Mouse (Mus musculus): ENCODE results near the gene Ercc6. TPM values are rescaled to one million over a fixed set of nuclear protein-coding genes. Genes with fewer than 3 reads are reported as not detected.

Ercc6 gene
- polyA plus RNA-seq, 1 experiment from 2014 or later: 9.9 TPM

DNA sequence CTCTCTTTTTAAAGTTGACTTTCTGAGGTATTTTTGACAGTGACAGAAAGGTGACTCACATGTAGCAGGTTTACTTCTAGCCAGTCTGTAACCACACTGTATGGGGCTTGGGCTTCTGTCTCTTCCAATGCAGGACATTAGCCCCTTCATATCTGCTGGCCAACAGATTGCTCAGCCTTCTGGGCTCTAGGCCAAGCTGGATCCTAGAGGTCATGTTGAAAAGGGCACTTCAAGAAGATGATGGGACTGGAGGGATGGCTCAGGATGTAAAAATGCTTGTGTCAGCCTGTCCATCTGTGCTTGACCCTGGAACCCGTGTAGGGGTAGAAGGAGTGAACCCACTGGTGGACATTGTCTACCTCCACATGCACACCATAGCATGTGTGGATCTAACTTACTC is 24.8 kb downstream of the Ercc6 start:
- H3K4me1 ChIP-seq (ENCODE audit: control insufficient read depth, insufficient read depth, low read length): peaks cover 9% of the 10 kb centered on the region; the same call in 1 of the 2 replicates
- WGBS: 95% methylated on average over 1 of the region's 1 CpGs
- H3K9me3 ChIP-seq (replicated peaks; ENCODE audit: control insufficient read depth, low read length): no peaks in the 10 kb centered on the region
- no peak overlapping the region for H3K4me2 ChIP-seq (ENCODE audit: low read depth, low read length)
- H3K4me3 ChIP-seq (ENCODE audit: low read length): no peak overlapping the region
- ATAC-seq (replicated peaks; ENCODE audit: extremely low read depth, insufficient read depth, low FRiP score): no peak
- H3K27me3 ChIP-seq (ENCODE audit: control insufficient read depth, insufficient read depth, low read length): no peaks in the 10 kb centered on the region
- no peak overlapping the region for H3K27ac ChIP-seq (ENCODE audit: low read length)
- no peak overlapping the region for H3K9ac ChIP-seq (ENCODE audit: low read length)
- peaks cover 13% of the 10 kb centered on the region for H3K36me3 ChIP-seq (ENCODE audit: control insufficient read depth, insufficient read depth)

DNA sequence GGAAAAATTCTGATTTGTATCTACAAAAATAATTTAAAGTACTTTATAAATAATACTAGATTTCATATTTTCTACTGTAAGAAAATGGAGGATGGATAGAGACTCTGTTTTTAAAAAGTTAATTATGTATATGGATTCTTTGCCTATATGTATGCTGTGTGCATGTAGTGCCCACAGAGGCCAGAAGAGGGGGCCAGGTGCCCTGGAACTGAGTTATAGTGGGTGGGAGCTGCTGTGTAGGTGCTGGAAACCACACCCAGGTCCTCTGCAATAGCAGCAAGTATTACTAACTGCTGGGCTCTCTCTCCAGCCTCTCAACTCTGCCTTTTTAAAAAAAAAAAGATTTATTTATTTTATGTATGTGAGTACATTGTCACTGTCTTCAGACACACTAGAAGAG is 29.8 kb downstream of the Ercc6 start:
- Histone ChIP-seq H3K36me3 (ENCODE audit: control insufficient read depth, insufficient read depth) (peaks cover 16% of the 10 kb centered on the region), H3K4me1 (ENCODE audit: control insufficient read depth, insufficient read depth, low read length) (peaks cover 3% of the 10 kb centered on the region; the same call in 1 of the 2 replicates), H3K4me3 (ENCODE audit: low read length) (no peak overlapping the region), H3K27me3 (ENCODE audit: control insufficient read depth, insufficient read depth, low read length) (no peaks in the 10 kb centered on the region), H3K27ac (ENCODE audit: low read length) (no peak overlapping the region), H3K9ac (ENCODE audit: low read length) (no peak overlapping the region), H3K4me2 (ENCODE audit: low read depth, low read length) (no peak overlapping the region), H3K9me3 (replicated peaks; ENCODE audit: control insufficient read depth, low read length) (no peaks in the 10 kb centered on the region)
- no peak for ATAC-seq (replicated peaks; ENCODE audit: extremely low read depth, insufficient read depth, low FRiP score)

DNA sequence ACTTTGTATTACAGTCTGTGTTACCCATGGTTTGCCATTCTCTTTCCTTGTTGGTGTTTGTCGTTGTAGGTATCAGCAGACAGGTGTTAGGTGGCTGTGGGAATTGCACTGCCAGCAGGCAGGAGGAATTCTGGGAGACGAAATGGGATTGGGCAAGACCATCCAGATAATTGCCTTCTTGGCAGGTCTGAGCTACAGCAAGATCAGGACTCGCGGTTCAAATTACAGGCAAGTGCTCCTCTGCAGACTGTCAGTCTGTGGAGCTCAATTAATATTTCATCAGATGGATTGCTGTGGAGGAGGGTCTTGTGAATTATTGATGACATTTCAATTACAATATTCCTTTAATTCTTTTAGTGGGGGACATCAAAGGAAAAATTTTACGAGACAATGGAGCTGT is 33.4 kb downstream of the Ercc6 start:
- Histone ChIP-seq H3K27me3 (ENCODE audit: control insufficient read depth, insufficient read depth, low read length) (no peaks in the 10 kb centered on the region), H3K4me3 (ENCODE audit: low read length) (no peak overlapping the region), H3K36me3 (ENCODE audit: control insufficient read depth, insufficient read depth) (peaks cover 17% of the 10 kb centered on the region), H3K4me2 (ENCODE audit: low read depth, low read length) (no peak overlapping the region), H3K4me1 (ENCODE audit: control insufficient read depth, insufficient read depth, low read length) (peaks cover 3% of the 10 kb centered on the region; the same call in 1 of the 2 replicates), H3K9me3 (replicated peaks; ENCODE audit: control insufficient read depth, low read length) (no peaks in the 10 kb centered on the region), H3K27ac (ENCODE audit: low read length) (no peak overlapping the region), H3K9ac (ENCODE audit: low read length) (no peak overlapping the region)
- 73% methylated on average over 5 of the region's 5 CpGs for WGBS
- ATAC-seq (replicated peaks; ENCODE audit: extremely low read depth, insufficient read depth, low FRiP score): no peak

DNA sequence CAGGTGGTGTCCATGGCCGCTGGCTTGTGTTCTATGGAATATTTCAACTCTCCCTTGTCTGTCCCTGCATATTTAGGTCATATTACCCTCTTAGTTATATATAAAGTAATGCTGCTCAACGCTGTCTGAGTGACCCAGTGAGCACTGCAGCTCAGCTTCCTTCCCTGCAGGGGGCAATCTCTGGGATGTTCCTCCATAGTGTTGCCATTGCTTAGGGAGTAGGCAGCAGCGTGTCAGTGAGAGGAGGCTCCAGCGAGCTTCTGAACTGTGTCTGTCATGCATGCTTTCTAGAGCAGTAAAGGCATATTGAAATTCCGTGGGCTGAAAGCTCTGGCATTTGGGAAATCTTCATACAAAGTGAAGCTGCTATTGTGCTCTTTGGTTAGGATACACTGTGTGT is 38.5 kb downstream of the Ercc6 start:
- H3K36me3 ChIP-seq (ENCODE audit: control insufficient read depth, insufficient read depth): peaks cover 11% of the 10 kb centered on the region
- 80% methylated on average over 5 of the region's 5 CpGs for WGBS
- no peaks in the 10 kb centered on the region for H3K9me3 ChIP-seq (replicated peaks; ENCODE audit: control insufficient read depth, low read length)
- H3K4me1 ChIP-seq (ENCODE audit: control insufficient read depth, insufficient read depth, low read length): no peaks in the 10 kb centered on the region
- ATAC-seq (replicated peaks; ENCODE audit: extremely low read depth, insufficient read depth, low FRiP score): no peak
- no peaks in the 10 kb centered on the region for H3K27me3 ChIP-seq (ENCODE audit: control insufficient read depth, insufficient read depth, low read length)
- no peak overlapping the region for H3K4me2 ChIP-seq (ENCODE audit: low read depth, low read length)
- H3K27ac ChIP-seq (ENCODE audit: low read length): no peak overlapping the region
- H3K9ac ChIP-seq (ENCODE audit: low read length): no peak overlapping the region
- no peak overlapping the region for H3K4me3 ChIP-seq (ENCODE audit: low read length)

DNA sequence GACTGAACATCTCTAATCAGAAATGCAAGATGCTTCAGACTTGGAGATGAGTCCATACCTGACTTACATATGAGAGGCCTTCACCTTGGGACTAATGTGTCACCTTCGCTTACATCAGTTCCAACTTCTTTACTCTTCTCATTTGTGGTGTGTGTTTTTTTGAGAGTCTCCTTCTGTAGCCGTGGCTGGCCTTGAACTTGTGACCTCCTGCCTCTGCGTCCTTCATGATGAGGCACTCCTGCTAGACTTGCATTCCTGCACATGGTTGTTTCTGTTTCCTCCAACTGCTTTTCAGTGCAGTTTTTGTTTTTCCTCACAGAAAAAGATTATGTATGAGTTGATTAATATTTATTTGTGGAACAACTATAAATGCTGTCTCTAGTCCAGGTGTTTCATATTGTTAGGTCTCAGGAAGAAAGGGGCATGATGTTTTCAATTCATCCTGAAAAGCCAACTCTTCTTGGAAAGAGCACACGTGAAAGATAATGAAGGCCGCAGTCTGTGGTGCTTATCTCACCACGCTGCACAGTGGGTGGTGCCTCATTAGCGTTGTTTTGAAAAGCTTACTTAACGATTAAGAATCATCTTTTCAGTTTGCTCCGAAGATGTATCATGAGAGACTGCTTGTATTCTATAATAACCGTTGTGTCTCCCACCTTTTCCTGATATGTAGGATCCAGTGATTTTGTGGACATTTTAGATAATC is 40.0 kb downstream of the Ercc6 start:
- H3K27me3 ChIP-seq (ENCODE audit: control insufficient read depth, insufficient read depth, low read length): no peaks in the 10 kb centered on the region
- ATAC-seq (replicated peaks; ENCODE audit: extremely low read depth, insufficient read depth, low FRiP score): no peak
- 71% methylated on average over 10 of the region's 10 CpGs for WGBS
- H3K4me2 ChIP-seq (ENCODE audit: low read depth, low read length): no peak overlapping the region
- no peaks in the 10 kb centered on the region for H3K4me1 ChIP-seq (ENCODE audit: control insufficient read depth, insufficient read depth, low read length)
- no peaks in the 10 kb centered on the region for H3K9me3 ChIP-seq (replicated peaks; ENCODE audit: control insufficient read depth, low read length)
- H3K36me3 ChIP-seq (ENCODE audit: control insufficient read depth, insufficient read depth): peaks cover 8% of the 10 kb centered on the region
- no peak overlapping the region for H3K9ac ChIP-seq (ENCODE audit: low read length)
- no peak overlapping the region for H3K4me3 ChIP-seq (ENCODE audit: low read length)
- no peak overlapping the region for H3K27ac ChIP-seq (ENCODE audit: low read length)

DNA sequence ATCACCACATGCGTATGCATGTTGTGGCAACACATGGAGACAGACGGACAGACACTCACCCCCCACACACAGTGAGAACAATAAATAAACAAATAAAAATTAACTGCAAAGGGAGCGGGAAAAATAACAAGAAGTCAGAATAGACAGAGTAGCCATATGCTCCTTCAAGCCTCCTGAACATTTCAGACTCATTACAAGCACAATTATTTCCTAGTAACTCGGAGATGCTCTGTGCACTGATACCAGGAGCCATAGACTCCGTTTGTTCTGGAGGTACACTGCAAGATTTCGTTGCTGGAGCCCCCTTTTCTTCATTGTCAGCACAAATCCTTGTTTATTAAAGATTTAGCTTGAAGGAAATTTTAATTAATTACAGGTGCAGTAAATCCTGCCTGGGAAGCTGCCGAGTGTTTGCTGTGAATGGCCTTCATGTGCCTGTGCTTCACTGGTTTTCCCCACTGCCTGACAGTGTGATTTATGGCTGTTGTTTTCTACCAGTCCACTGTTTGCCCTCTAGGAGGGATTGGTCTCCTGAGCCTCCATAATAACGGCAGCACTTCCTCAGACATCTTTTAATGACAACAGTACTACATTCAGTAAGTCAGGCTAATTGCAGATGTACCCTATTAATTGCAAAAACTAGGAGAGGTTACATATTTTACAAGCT is 41.7 kb downstream of the Ercc6 start:
- peaks cover 8% of the 10 kb centered on the region for H3K36me3 ChIP-seq (ENCODE audit: control insufficient read depth, insufficient read depth)
- H3K9me3 ChIP-seq (replicated peaks; ENCODE audit: control insufficient read depth, low read length): no peaks in the 10 kb centered on the region
- H3K4me3 ChIP-seq (ENCODE audit: low read length): no peak overlapping the region
- H3K27me3 ChIP-seq (ENCODE audit: control insufficient read depth, insufficient read depth, low read length): no peaks in the 10 kb centered on the region
- H3K27ac ChIP-seq (ENCODE audit: low read length): no peak overlapping the region
- ATAC-seq (replicated peaks; ENCODE audit: extremely low read depth, insufficient read depth, low FRiP score): no peak
- no peak overlapping the region for H3K4me2 ChIP-seq (ENCODE audit: low read depth, low read length)
- no peak overlapping the region for H3K9ac ChIP-seq (ENCODE audit: low read length)
- H3K4me1 ChIP-seq (ENCODE audit: control insufficient read depth, insufficient read depth, low read length): no peaks in the 10 kb centered on the region
- WGBS: 75% methylated on average over 8 of the region's 8 CpGs

DNA sequence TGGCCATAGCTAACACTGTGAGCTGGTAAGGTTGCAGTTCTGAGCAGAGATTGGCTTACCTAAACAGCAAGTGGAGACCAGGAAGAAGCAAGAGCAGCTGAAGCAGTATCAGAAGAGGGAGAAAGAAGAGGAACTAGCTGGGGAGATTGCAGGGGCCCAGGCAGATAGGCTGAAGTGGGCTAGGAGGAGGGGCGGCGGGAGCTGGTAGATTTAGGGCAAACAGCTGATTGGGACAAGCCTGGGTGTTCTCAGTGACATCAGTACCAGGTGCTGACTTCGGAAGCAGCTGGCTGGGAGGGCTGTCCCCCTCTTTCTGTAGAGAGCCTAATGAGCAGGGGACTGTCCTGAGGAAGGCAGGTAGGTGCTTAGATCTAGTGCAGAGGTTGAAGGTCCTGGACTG is 48.1 kb downstream of the Ercc6 start:
- no peaks in the 10 kb centered on the region for H3K4me1 ChIP-seq (ENCODE audit: control insufficient read depth, insufficient read depth, low read length)
- 90% methylated on average over 3 of the region's 3 CpGs for WGBS
- H3K4me3 ChIP-seq (ENCODE audit: low read length): no peak overlapping the region
- H3K36me3 ChIP-seq (ENCODE audit: control insufficient read depth, insufficient read depth): peaks cover 37% of the 10 kb centered on the region
- H3K4me2 ChIP-seq (ENCODE audit: low read depth, low read length): no peak overlapping the region
- no peak overlapping the region for H3K9ac ChIP-seq (ENCODE audit: low read length)
- no peak for ATAC-seq (replicated peaks; ENCODE audit: extremely low read depth, insufficient read depth, low FRiP score)
- no peak overlapping the region for H3K27ac ChIP-seq (ENCODE audit: low read length)
- no peaks in the 10 kb centered on the region for H3K9me3 ChIP-seq (replicated peaks; ENCODE audit: control insufficient read depth, low read length)
- no peaks in the 10 kb centered on the region for H3K27me3 ChIP-seq (ENCODE audit: control insufficient read depth, insufficient read depth, low read length)

DNA sequence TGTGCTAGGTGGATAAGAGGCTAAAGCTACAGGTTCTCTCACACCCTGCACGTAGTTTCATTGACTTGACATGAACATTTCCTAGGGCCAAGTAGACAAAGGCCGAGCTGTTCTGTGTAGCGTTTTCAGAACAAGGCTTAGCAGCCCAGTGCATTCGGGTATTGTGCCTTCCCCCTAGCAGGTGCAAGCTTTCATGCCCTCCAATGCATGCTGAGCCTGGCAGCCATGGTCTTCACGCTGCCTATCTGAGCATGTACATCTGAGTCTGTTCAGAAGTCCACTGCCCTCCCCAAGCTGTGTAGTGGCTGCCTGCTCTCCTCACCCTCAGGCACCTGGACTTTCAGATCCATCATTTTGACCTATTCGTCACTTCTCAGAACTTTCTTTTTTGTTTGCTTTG is 50.3 kb downstream of the Ercc6 start:
- WGBS: 89% methylated on average over 6 of the region's 6 CpGs
- Histone ChIP-seq H3K4me3 (ENCODE audit: low read length) (no peak overlapping the region), H3K4me2 (ENCODE audit: low read depth, low read length) (no peak overlapping the region), H3K9me3 (replicated peaks; ENCODE audit: control insufficient read depth, low read length) (no peaks in the 10 kb centered on the region), H3K9ac (ENCODE audit: low read length) (no peak overlapping the region), H3K4me1 (ENCODE audit: control insufficient read depth, insufficient read depth, low read length) (no peaks in the 10 kb centered on the region), H3K27ac (ENCODE audit: low read length) (no peak overlapping the region), H3K36me3 (ENCODE audit: control insufficient read depth, insufficient read depth) (peaks cover 53% of the 10 kb centered on the region), H3K27me3 (ENCODE audit: control insufficient read depth, insufficient read depth, low read length) (no peaks in the 10 kb centered on the region)
- no peak for ATAC-seq (replicated peaks; ENCODE audit: extremely low read depth, insufficient read depth, low FRiP score)

DNA sequence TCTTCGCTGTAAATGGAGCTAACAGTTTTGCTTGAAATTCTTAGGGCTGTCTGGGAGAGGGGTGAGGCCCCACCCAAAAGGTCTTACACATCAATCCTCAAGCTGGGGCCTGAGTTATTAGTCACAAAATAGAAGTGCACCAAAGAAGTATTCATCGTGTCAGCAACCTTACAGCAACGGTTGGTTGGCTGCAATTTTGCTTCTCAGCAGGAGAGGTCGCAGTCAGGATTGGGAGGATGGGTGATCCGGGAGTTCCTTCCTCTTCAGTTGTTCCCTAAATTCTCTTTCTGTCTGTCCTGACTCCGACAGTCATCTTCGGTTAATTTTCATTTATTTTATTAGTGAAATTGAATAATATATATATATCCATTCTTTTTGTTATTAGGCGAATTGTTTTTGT is 59.2 kb downstream of the Ercc6 start:
- Histone ChIP-seq H3K36me3 (ENCODE audit: control insufficient read depth, insufficient read depth) (peaks cover 60% of the 10 kb centered on the region), H3K27me3 (ENCODE audit: control insufficient read depth, insufficient read depth, low read length) (no peaks in the 10 kb centered on the region), H3K4me3 (ENCODE audit: low read length) (no peak overlapping the region), H3K4me2 (ENCODE audit: low read depth, low read length) (no peak overlapping the region), H3K9me3 (replicated peaks; ENCODE audit: control insufficient read depth, low read length) (no peaks in the 10 kb centered on the region), H3K27ac (ENCODE audit: low read length) (no peak overlapping the region), H3K9ac (ENCODE audit: low read length) (no peak overlapping the region), H3K4me1 (ENCODE audit: control insufficient read depth, insufficient read depth, low read length) (no peaks in the 10 kb centered on the region)
- WGBS: 64% methylated on average over 8 of the region's 8 CpGs
- ATAC-seq (replicated peaks; ENCODE audit: extremely low read depth, insufficient read depth, low FRiP score): no peak
